Mouse (Mus musculus): ENCODE measurements at regions not wholly inside any gene's neighbourhood (a gene's known extent, or its start where the extent isn't known, plus 50 kb on each side); places are given as distances from the start of the nearest gene placed in this dataset.

DNA sequence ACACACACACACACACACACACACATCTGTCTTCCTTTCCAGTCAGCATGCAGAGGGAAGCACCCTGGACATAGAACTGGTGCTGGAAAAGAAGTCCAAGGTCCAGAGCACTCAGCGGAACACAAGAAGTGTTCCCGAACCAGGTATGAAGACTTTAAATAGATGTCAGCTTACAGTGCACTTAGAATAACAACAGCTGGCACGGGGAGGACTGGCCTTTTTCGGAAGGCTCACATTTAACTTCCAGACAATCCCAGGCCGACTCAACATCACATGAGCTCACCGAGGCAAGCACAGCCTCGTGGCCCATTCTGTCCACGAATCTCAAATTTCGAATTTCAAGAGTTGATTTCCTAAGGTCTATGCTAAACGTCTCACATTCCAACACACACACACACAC lies 70.9 kb upstream of the Slc25a33 start:
- in situ Hi-C loops (cut with MboI, MseI): no loop called here

DNA sequence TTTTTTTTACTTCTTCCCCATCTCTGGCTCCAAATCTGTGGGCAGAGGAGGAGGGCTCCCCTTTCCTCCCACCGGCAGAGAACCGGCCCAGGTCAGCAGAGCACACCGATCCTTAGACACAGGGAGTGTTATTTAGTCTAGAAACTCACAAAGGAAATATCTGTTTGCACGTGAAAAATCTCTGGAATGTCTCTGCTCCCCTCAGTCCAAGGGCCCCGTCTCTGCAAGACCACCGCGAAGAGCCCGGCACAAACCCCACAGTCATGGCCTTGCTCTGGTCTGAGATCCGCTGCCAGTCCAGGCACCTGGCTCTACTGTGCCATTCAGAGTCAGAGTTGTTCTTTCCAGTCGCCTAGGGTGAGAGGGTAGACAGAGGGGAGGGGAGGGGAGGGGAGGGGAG lies 69.7 kb upstream of the Slc25a33 start:
- in situ Hi-C loops (cut with MboI, MseI): no loop called here

DNA sequence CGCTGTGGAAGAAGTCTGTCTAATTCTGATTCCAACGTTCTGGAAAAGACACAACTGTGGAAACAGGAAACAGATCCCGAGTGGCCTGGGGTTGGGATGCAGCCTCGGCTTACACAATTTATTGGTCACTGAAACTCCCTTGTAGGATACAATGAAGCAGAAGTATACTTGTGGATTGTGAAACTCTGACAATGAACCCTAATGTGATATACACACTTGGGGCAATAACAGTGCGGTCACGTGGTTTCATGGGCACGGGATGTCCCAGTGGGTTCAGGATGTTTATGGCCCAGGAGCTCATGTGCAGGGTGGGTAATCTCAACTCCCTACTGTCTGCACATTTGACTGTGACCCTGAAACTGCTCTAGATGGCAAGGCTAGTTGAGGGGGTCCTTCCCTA lies 68.8 kb upstream of the Slc25a33 start:
- in situ Hi-C loops (cut with MboI, MseI): no loop called here

DNA sequence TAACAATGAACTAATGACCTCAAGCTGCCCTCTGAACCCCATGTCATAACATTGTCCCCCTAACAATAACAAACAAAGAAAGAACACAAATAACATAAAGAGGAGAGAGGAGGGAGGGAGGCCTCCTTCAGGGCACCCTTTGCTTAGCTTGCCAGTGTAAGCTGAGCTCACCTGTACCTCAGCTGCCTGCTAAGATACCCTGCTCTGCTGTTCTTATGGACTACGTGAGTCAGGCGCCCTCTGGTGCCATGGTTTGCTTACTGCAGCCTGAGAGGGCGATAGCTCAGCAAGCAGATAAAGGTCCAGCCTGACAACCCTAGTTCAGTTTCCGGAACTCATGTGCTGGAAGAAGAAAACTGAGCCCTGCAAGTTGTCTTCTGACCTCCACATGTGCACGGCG lies 67.8 kb upstream of the Slc25a33 start:
- in situ Hi-C loops (cut with MboI, MseI): no loop called here

DNA sequence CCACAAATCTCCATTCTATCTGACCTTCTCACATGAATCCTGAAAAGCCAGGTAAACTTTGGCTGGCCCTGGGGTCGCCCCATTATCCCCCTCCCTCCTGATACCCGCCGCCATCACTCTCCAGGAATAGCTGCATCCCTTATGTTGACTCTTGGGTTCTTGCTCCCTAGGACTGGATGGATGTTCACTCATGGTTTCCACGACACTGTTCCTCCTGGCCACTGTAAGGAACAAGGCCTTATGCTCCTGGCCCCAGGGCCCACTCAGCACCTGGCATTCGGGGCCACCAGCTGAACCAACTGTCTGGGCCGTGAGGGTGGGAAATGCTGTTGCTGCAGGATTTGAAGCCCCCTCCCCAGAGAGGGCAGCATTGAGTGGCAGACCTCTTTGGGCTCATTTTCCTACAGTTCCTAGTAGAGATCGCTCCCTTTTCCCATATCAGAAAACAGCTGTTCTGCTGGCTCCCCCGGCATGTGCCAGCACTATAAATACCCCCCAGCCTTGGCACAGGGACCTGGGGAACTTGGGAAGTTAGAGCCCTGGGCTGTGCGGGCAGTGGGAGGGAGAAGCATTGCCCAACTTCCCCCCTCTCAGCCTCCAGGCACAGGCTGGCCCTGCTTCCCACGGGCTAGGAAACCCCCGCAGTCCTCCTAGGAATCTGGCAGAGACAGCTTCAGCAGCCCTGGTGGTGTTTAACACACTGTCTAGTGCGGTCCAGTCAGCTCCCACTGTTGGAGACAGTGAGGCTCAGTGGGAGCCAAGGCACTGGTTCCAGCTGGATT lies 66.6 kb upstream of the Slc25a33 start:
- in situ Hi-C loops (cut with MboI, MseI): no loop called here

DNA sequence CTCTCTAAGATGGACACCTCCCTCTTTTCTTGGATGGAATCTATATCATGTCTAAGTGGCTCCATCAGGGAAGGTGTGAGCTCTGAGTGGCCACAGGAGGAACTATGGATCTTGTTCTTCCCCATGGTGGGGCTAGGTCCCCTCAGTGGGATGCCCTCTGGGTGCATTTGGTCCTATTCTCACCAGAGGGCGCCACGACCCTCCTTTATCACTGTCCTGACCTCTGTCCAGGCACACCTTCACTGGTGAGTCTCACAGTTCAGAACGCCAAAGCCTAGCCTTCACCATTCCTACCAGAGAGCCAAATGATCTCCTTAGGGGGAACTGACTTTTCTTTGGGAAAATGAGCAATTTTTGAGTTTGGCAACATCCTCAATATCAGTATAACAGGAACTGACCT lies 64.6 kb upstream of the Slc25a33 start:
- in situ Hi-C loops (cut with MboI, MseI): loop anchor here (5.0 to 10.0 kb wide), 2 partner anchors 119 to 126 kb away; partner anchors contain the start of gene Spsb1 (in 1 of the 2)

DNA sequence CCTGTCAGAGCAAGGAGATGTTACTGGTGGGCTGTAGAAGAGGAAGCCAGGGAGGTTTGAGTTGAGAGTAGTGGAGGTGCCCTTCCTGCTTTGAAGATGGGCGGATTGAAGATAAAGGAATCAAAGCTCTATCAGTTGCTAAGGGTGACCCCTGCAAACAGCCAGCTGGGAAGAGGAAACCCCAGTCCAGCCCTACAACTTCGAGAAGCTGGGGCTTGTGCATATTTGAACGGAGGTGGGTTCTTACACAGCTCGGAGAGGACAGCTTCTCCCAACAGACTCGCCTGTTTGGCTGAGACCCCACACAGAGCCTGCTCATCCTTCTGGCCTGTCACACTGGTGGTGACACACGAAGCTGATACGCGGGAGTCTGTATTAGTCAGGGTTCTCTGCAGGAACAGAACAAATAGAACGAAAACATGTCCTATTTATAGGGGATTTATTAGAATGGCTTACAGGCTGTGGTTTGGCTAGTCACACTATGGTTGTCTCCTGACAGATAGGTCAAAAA lies 60.6 kb upstream of the Slc25a33 start:
- in situ Hi-C loops (cut with MboI, MseI): loop anchor here (5.0 to 10.0 kb wide), 2 partner anchors 123 to 130 kb away; partner anchors contain the start of gene Spsb1 (in 1 of the 2)

DNA sequence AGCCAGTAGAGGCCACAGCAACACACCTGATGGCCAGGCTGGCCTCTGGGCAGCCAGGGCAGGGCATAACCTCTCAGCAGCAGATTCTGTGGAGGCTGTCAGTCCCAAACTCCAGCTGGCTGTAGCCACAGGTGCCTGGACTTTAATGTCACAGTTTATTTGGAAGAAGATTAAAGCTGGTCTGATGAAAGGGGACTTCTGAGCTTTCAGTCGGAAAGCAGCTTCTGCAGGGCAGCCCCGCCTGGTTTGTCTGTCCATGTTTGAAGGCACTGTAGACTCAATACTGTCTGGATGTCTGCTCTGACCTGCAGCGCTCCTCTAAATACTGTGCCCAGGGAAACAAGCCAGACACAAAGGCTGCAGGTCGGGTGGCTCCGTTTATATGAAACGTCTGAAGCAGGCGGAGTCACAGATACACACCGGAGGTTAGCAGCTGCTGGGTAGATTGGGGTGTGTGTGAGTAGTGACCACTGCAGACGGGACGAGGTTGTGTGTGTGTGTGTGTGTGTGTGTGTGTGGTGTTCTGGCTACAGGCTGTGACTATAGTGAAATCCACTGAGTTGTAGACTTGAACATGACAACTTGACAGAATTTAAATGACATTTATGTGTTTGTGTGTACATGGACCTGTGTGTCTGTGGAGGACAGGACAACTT lies 58.5 kb upstream of the Slc25a33 start:
- in situ Hi-C loops (cut with MboI, MseI): loop anchor here in 1 of 2 experiments (10.0 kb wide), 1 partner anchor 132 kb away; no protein-coding TSS in a partner anchor

DNA sequence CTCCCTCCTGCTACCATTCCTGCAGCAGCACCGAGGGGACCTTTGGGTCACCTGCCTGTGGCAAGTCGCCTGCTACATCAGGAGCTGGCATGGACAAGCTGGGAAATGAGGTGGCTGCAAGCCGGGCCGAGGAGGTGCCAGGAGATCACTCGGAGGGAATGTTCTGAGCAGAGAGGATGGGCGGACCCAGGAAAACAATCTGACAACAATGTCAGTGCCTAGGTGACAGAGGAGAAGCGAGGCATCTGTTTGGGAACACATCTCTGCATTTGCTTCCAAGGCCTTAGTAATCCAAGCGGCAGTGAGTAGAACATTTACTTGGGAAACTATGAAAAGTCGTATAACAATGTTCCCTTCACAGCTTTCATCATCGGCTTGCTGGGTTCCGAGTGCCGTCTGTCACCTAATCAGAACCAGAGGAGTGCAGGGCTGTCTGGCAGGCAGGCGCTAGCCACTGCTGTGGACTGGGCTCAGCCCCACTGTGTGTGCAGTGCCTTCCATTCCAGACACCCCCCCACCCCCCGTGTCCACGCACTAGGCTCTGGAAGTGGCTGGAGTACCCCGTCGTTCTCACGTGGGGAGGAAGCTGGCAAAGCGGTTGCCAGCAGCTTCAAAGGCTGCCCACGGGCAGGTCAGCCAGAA lies 56.6 kb upstream of the Slc25a33 start:
- in situ Hi-C loops (cut with MboI, MseI): loop anchor here in 1 of 2 experiments (10.0 kb wide), 1 partner anchor 134 kb away; no protein-coding TSS in a partner anchor

DNA sequence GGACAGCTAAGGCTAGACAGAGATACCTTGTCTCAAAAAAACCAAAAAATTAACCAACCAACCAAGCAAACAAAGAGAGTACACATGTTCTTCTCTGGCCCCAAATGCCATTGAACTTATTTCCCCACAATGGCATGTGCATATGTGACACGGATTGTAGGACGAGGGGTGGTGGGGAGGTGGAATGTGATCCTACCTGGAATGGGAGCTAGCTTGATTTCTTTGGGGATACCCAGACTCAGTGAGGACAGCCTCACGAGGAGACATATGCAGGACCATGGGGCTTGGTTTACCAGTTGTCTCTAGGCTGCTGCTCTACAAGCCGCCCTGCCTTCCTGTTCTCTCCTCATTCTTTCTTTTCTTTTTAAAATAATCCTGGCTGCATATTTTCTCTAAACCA lies 55.9 kb upstream of the Slc25a33 start:
- in situ Hi-C loops (cut with MboI, MseI): loop anchor here in 1 of 2 experiments (10.0 kb wide), 1 partner anchor 135 kb away; no protein-coding TSS in a partner anchor

DNA sequence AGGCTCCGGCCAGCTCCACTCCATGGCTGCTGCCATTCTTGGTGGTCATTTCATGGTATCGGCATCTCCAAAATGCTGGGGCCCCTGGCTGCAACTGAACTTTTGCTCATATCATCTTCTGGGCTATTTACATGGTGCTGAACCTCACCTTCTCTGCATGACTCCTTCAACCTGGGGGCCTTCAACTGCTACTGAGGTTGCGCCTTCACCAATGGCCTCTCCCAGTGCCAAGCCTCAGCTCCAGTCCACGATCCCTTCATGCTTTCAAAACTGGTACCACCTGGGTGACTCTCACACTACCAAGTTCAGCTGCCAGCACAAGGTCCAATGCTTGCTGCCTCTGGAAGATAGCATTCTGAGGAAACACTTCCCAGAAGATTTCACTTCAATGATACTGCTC lies 53.7 kb upstream of the Slc25a33 start:
- in situ Hi-C loops (cut with MboI, MseI): no loop called here

Data from T-helper 17 cell (primary cell).